8 mouse cellular contexts compared by ENCODE assay signal in genomic region chr2:45110757-45111411, GRCm38 (mm10). TPM values are rescaled to one million over a fixed set of nuclear protein-coding genes. Genes with fewer than 3 reads are reported as not detected.
A peak's percentile ranks its signal among the peaks of the same experiment; 100 is the strongest.
DNase-seq lines count a peak whose midpoint lies in the region; ATAC-seq and TF ChIP-seq lines count a peak whose summit lies in the region.

No protein-coding gene starts in this region.

- under 1% methylated on average over 20 of the region's 20 CpGs for whole genome bisulfite sequencing in embryonic facial prominence, embryonic 11.5 days
- under 1% methylated on average over 20 of the region's 20 CpGs for WGBS in heart, embryonic 14.5 days
- under 1% methylated on average over 20 of the region's 20 CpGs for WGBS in kidney, postnatal 0 days

- no peak for TF ChIP-seq POLR2A in CH12.LX (IDR thresholded peaks at IDR 0.05; ENCODE audit: low read depth, low read length)

- no peaks in the 10 kb centered on the region for H3K27me3 ChIP-seq in CH12.LX (replicated peaks)
- H3K27me3 ChIP-seq in embryonic facial prominence, embryonic 11.5 days (ENCODE audit: control insufficient read depth, insufficient read depth, low read length) = peaks cover 1% of the 10 kb centered on the region; the same call in 1 of the 2 replicates
- no peaks in the 10 kb centered on the region for H3K27me3 ChIP-seq in heart, embryonic 14.5 days (ENCODE audit: control insufficient read depth, insufficient read depth, low read length)
- H3K27me3 ChIP-seq in kidney, postnatal 0 days (ENCODE audit: insufficient read depth, low read length) = no peaks in the 10 kb centered on the region

- in situ Hi-C loops in CH12.LX (cut with MboI; ENCODE audit: low pct_ligation_motif_present, low pct_unique_long_range_greater_than_20kb, low sequenced_read_pairs) = loop anchor here (25.0 kb wide), 2 partner anchors 649 to 1326 kb away; no protein-coding TSS in a partner anchor

- H3K4me2 ChIP-seq in CH12.LX (ENCODE audit: insufficient read depth, low read depth, poor library complexity, severe bottlenecking) = peak overlapping the region; percentile 17; the same call in 1 of the 2 replicates
- H3K4me2 ChIP-seq in embryonic facial prominence, embryonic 11.5 days (ENCODE audit: low read depth, low read length) = peak overlapping the region; percentile 77
- peak overlapping the region; percentile 78 for H3K4me2 ChIP-seq in heart, embryonic 14.5 days (ENCODE audit: low read length)
- peak overlapping the region; percentile 81 for H3K4me2 ChIP-seq in kidney, postnatal 0 days (ENCODE audit: low read length)

- H3K36me3 ChIP-seq in CH12.LX (replicated peaks in 1 of 2; ENCODE audit: control insufficient read depth in 1 of 2, insufficient read depth in 1 of 2, low read length in 1 of 2) = no peaks in the 10 kb centered on the region
- no peaks in the 10 kb centered on the region for H3K36me3 ChIP-seq in embryonic facial prominence, embryonic 11.5 days (replicated peaks; ENCODE audit: control insufficient read depth, insufficient read depth, low read depth, low read length)
- H3K36me3 ChIP-seq in heart, embryonic 14.5 days (ENCODE audit: control insufficient read depth, insufficient read depth, low read length) = no peaks in the 10 kb centered on the region
- no peaks in the 10 kb centered on the region for H3K36me3 ChIP-seq in kidney, postnatal 0 days (ENCODE audit: insufficient read depth, low read length)

- peak overlapping the region; percentile 76 for H3K27ac ChIP-seq in CH12.LX (ENCODE audit: insufficient read depth, low read depth)
- H3K27ac ChIP-seq in embryonic facial prominence, embryonic 11.5 days (replicated peaks; ENCODE audit: low read depth, low read length) = peak overlapping the region; percentile 85
- peak overlapping the region; percentile 96 for H3K27ac ChIP-seq in heart, embryonic 14.5 days (replicated peaks in 1 of 2; ENCODE audit: control insufficient read depth in 1 of 2, insufficient read depth in 1 of 2, low read depth in 2 of 2, low read length in 2 of 2)
- peak overlapping the region; percentile 95 for H3K27ac ChIP-seq in kidney, postnatal 0 days

- H3K79me2 ChIP-seq in CH12.LX (replicated peaks; ENCODE audit: control insufficient read depth, extremely low read depth, insufficient read depth, poor library complexity, severe bottlenecking) = peaks cover 73% of the 10 kb centered on the region

- no peaks in the 10 kb centered on the region for H3K9me3 ChIP-seq in CH12.LX (replicated peaks; ENCODE audit: low read length)
- H3K9me3 ChIP-seq in embryonic facial prominence, embryonic 11.5 days (replicated peaks; ENCODE audit: control insufficient read depth, low read length) = no peaks in the 10 kb centered on the region
- no peaks in the 10 kb centered on the region for H3K9me3 ChIP-seq in heart, embryonic 14.5 days (ENCODE audit: control insufficient read depth, low read length)
- H3K9me3 ChIP-seq in kidney, postnatal 0 days (replicated peaks; ENCODE audit: low read length) = no peaks in the 10 kb centered on the region

- peak; percentile 21; the same call in 1 of the 2 replicates for ATAC-seq in embryonic facial prominence, embryonic 11.5 days (replicated peaks; ENCODE audit: insufficient number of reproducible peaks, low FRiP score, low TSS enrichment, low read depth)
- ATAC-seq in heart, embryonic 14.5 days (ENCODE audit: insufficient number of reproducible peaks, insufficient read depth, low FRiP score, low read depth) = no peak
- no peak for ATAC-seq in kidney, postnatal 0 days (replicated peaks; ENCODE audit: low FRiP score, low read depth)
- peak; percentile 16 for ATAC-seq in megakaryocyte, adult 5-6 weeks (ENCODE audit: poor library complexity, severe bottlenecking)

- no peak for TF ChIP-seq EP300 in CH12.LX (IDR thresholded peaks at IDR 0.05; ENCODE audit: low read length)

- dilution Hi-C loops in CH12.LX (cut with MboI; ENCODE audit: extremely low pct_ligation_motif_present, extremely low pct_unique_long_range_greater_than_20kb, low sequenced_read_pairs) = no loop called here

- H3K4me3 ChIP-seq in CH12.LX (replicated peaks in 1 of 3; ENCODE audit: low read depth in 2 of 3, low read length in 2 of 3, poor library complexity in 1 of 3) = peak overlapping the region; percentile 79 to 84 (median 79)
- H3K4me3 ChIP-seq in embryonic facial prominence, embryonic 11.5 days (ENCODE audit: low read depth, low read length) = peak overlapping the region; percentile 93
- H3K4me3 ChIP-seq in heart, embryonic 14.5 days (ENCODE audit: control insufficient read depth in 1 of 2, insufficient read depth in 1 of 2, low read depth in 1 of 2, low read length in 2 of 2) = peak overlapping the region; percentile 92 to 98
- H3K4me3 ChIP-seq in kidney, postnatal 0 days (replicated peaks; ENCODE audit: low read depth, low read length) = peak overlapping the region; percentile 86

- no peak; the same call in 1 of the 2 replicates for TF ChIP-seq RAD21 in CH12.LX (IDR thresholded peaks at IDR 0.05; ENCODE audit: low read depth, low read length)

- peak overlapping the region; percentile 100 for H3K9ac ChIP-seq in CH12.LX (ENCODE audit: insufficient read depth, low read depth)
- H3K9ac ChIP-seq in embryonic facial prominence, embryonic 11.5 days (replicated peaks; ENCODE audit: low read length) = peak overlapping the region; percentile 98
- H3K9ac ChIP-seq in heart, embryonic 14.5 days (ENCODE audit: low read length) = peak overlapping the region; percentile 99
- peak overlapping the region; percentile 96 for H3K9ac ChIP-seq in kidney, postnatal 0 days (ENCODE audit: low read depth, low read length)

- H3K4me1 ChIP-seq in CH12.LX (ENCODE audit: control insufficient read depth in 1 of 2, insufficient read depth in 2 of 2) = peaks cover 0 to 34% of the 10 kb centered on the region in 2 experiments; a peak in 2 of 4 replicates
- peaks cover 5% of the 10 kb centered on the region; the same call in 1 of the 2 replicates for H3K4me1 ChIP-seq in embryonic facial prominence, embryonic 11.5 days (ENCODE audit: control insufficient read depth, insufficient read depth, low read length)
- peaks cover 13 to 29% of the 10 kb centered on the region in 2 experiments for H3K4me1 ChIP-seq in heart, embryonic 14.5 days (ENCODE audit: control insufficient read depth in 2 of 2, insufficient read depth in 2 of 2, low read length in 2 of 2)
- H3K4me1 ChIP-seq in kidney, postnatal 0 days (replicated peaks; ENCODE audit: insufficient read depth, low read length) = 0 out of 2 replicates have a peak, but pooled peaks cover 2% of the 10 kb centered on the region

- peak; percentile 55 for DNase-seq in 3134 (ENCODE audit: extremely low read depth, insufficient read length, low spot score)
- DNase-seq in CH12.LX (ENCODE audit: extremely low read depth) = no peak
- peak; percentile 71 for DNase-seq in embryonic facial prominence, embryonic 11.5 days (ENCODE audit: low spot score)
- DNase-seq in kidney, postnatal 0 days (ENCODE audit: low spot score) = peak; percentile 75
- peak; percentile 65 to 71 for DNase-seq in spleen, postnatal 10 days (ENCODE audit: low spot score in 2 of 2)
- DNase-seq in urinary bladder, adult 2 months (ENCODE audit: low spot score) = no peak

- no peak for TF ChIP-seq CTCF in CH12.LX (conservative IDR thresholded peaks at IDR 0.05 in 1 of 2, IDR thresholded peaks at IDR 0.05 in 1 of 2; ENCODE audit: low read depth in 2 of 2, low read length in 2 of 2)
- TF ChIP-seq CTCF in kidney, postnatal 0 days (IDR thresholded peaks at IDR 0.05; ENCODE audit: low read depth) = no peak

TF ChIP-seq in CH12.LX, 34 proteins besides CTCF, POLR2A, EP300 and RAD21:
- TF ChIP-seq ELF1 (IDR thresholded peaks at IDR 0.05; ENCODE audit: low read depth, low read length) (no peak), NRF1 (IDR thresholded peaks at IDR 0.05; ENCODE audit: low read depth, low read length) (no peak), BHLHE40 (IDR thresholded peaks at IDR 0.05; ENCODE audit: low read depth, low read length) (0 out of 2 replicates have a peak, but pooled peaks have one; percentile 36), TBP (conservative IDR thresholded peaks at IDR 0.05; ENCODE audit: low read depth, low read length) (no peak), JUND (conservative IDR thresholded peaks at IDR 0.05; ENCODE audit: low read depth, low read length) (no peak), ETS1 (conservative IDR thresholded peaks at IDR 0.05; ENCODE audit: low read depth, low read length) (0 out of 2 replicates have a peak, but pooled peaks have one; percentile 4), MAX (IDR thresholded peaks at IDR 0.05; ENCODE audit: low read length) (no peak), MXI1 (IDR thresholded peaks at IDR 0.05; ENCODE audit: low read depth, low read length) (0 out of 2 replicates have a peak, but pooled peaks have one; percentile 4), IRF4 (IDR thresholded peaks at IDR 0.05; ENCODE audit: low read depth, low read length) (peak; percentile 35; the same call in 1 of the 2 replicates), SIN3A (IDR thresholded peaks at IDR 0.05; ENCODE audit: low read length) (peak; percentile 75), MAZ (IDR thresholded peaks at IDR 0.05; ENCODE audit: low read depth, low read length) (peak; percentile 70; the same call in 1 of the 2 replicates), ZNF384 (IDR thresholded peaks at IDR 0.05; ENCODE audit: low read depth, low read length) (no peak)

RNA-seq across cellular contexts. Expression of gene Zeb2, which starts 6.3 kb away (rescaled TPM):
- total RNA-seq in CH12.LX (2012; rRNA removed) = 20.6 and 25.8 TPM in 2 replicates
- total RNA-seq in CH12.LX (2014; rRNA removed) = 12.9 and 13.2 TPM in 2 replicates
- 20.8 and 21.1 TPM in 2 replicates for polyA plus RNA-seq in CH12.LX (2012; ENCODE audit: insufficient read length, low read depth)
- 36.7 and 38.5 TPM in 2 replicates for polyA plus RNA-seq in embryonic facial prominence, embryonic 11.5 days (2014; fragmentation: Nextera tagmentation; extraction: Ambion mirVana)
- polyA plus RNA-seq in heart, embryonic 14.5 days (2014; fragmentation: Nextera tagmentation; extraction: Ambion mirVana) = 22.0 and 22.2 TPM in 2 replicates
- 31.4 and 34.1 TPM in 2 replicates for polyA plus RNA-seq in kidney, postnatal 0 days (2015; fragmentation: Nextera tagmentation; extraction: Ambion mirVana)
- 288 and 305 TPM in 2 replicates for total RNA-seq in megakaryocyte, adult 5-6 weeks (2015)
- total RNA-seq in megakaryocyte, adult 5-6 weeks (2017) = 278 and 291 TPM in 2 replicates
- 20.5 and 47.1 TPM in 2 replicates for polyA plus RNA-seq in urinary bladder, adult 2 months (2012; rRNA removed)

Comparison
In these comparisons a context has a peak if more than half of its experiments do, and no peak if none do; other contexts are left out.
1. DNase-seq: peak in 3134 (single experiment), embryonic facial prominence, embryonic 11.5 days (single experiment), kidney, postnatal 0 days (single experiment) and spleen, postnatal 10 days (2 of 2); none in CH12.LX (single experiment) and urinary bladder, adult 2 months (single experiment).
2. H3K4me2 ChIP-seq: peak in every context shown above with its lines; median percentile 81 in kidney, postnatal 0 days; 78 in heart, embryonic 14.5 days; 77 in embryonic facial prominence, embryonic 11.5 days; 17 in CH12.LX.
3. ATAC-seq: peak in embryonic facial prominence, embryonic 11.5 days (single experiment) and megakaryocyte, adult 5-6 weeks (single experiment); none in heart, embryonic 14.5 days (single experiment) and kidney, postnatal 0 days (single experiment).
4. Peak in every context shown above with its lines, with median percentiles within 50 percentile points of each other: H3K27ac ChIP-seq, H3K4me3 ChIP-seq and H3K9ac ChIP-seq.